Mouse (Mus musculus) cerebellum, adult 11-12 months (tissue): ENCODE results near the gene Ino80b.
"Not testable (repeated sequence)": the region's sequence is repeated elsewhere in the genome, so short reads cannot be mapped to it uniquely, and the experiment has no call there.

Experiments used
- DNase-seq: peaks from one replicate; pipeline ENCODE4 v3.0.0; 2022

Gene Ino80b

GRCm38 (mm10) chr6:83125331-83125730 is at the start of gene Ino80b:
TSS of gene Ino80b (minus strand) at chr6:83125431.
- no peak for DNase-seq

DNA sequence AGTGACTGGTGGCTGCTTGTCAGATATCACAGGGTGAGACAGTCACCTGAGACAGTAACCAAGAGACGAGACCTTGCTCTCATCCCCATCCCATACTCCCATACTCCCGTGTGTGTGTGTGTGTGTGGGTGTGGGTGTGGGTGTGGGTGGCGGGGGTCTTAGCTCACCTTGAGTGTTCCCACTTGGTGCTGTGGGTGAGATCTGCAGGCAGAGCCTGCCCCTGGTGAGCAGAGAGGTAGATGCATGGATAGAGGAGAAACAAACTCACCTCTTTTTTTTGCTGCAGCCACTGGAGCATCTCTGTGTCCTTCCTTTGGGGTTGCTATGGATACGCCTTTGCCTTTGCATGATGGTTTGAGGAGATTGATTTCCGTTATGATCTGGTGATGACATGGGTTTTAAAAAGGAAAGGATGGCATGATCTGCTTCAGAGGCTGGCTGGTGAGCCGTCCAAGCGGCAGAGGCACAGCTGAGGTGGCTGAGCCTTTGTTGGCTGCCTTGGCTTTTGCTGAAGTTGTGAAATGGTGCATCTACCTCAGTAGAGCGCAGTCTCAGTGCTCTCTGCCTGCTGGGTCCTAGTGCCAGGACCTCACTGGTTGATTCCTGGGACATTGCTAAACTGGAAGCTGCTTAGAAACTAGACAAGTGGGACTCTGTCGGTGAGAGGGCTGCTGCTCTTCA is 47.1 kb upstream of the Ino80b start:
- DNase-seq, result peak; percentile 57

GRCm38 (mm10) chr6:83171063-83171462 is 45.8 kb upstream of the Ino80b start:
- DNase-seq, result no peak

- no peak for DNase-seq
Observed at GRCm38 (mm10) chr6:83169872-83170271, 44.6 kb upstream of the Ino80b start.

- DNase-seq, result no peak
Observed at GRCm38 (mm10) chr6:83166243-83166630, 41.0 kb upstream of the Ino80b start.

DNA sequence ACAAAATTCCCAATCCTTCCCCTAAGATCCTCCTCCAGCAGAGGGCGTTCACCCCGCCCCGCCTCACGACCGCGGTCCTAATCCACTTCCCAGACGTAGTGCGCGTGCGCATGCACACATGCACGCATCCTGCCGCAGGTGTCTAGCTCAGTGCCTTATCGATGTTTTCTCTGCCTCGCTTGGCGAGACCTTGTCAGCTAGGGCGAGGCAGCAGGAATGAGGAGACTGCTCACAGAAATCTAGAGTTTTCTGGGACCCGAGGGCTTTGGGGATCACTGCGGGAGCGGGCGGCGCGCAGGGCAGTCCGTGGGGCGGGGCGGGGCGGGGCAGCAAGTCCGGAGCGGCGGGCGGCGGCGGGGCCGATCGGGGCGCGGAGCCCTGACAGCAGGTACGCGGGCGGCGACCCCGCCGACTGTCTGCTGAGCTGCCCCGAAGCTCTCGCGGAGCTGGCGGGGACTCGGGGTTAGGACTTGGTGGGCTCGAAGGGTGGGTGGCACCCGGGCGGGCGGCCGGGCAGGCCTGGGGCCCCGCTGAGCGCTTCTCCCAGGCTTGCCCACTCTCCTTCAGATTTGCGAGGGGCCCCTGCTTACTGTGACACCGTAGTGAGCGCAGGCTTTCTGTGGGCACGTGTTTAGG is 40.5 kb upstream of the Ino80b start, which contains the start of gene Dctn1:
Gene Dctn1 (plus strand): TSS at position 314 of the 636 bp plus-strand sequence.
- peak; percentile 94 for DNase-seq

DNA sequence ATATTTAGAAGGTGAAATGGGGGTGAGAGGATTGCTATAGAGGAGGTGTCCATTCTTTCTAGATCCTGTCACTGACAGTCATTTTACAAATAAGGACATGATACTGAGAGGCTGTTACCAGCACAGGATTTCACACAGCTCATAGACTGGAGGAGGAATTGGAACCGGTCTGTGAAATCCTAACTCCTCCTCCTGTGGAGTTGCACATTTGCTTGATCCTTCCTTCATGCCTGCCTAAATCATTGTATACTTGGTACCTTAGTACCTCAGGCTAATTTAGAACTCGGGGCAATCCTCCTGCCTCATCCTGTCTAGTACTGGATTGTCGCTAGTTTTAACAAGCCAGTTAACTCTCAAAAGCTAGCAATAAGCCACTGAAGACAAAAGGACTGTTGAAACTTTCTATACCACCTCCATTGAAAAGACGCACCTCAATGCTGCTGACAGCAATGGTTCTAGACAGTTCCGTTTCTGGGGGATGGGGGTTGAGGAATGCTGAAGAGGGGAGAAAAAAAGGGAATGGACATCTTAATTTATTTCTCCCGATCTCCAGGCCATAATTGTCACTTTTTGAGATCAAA is 39.9 kb upstream of the Ino80b start:
- no peak for DNase-seq

DNA sequence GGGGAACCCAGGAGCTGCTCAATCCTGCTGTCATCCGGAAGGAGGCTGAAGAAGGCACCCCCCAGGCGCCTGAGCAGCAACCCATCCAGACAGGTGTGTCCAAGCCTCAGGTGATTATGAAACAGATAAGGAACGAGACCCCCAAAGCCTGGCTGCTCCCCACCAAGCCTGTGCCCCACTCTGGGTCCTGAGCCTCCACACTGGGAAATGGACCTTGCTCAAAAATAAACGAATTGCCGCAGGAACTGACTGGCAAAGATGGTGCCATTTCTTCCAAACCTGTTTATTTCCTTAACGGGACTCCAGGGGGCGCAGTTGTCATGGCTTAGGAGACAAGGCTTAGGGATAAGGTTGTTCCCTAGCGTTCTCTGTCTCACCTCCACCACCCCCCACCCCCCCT is 37.5 kb upstream of the Ino80b start:
- peak; percentile 80 for DNase-seq

DNA sequence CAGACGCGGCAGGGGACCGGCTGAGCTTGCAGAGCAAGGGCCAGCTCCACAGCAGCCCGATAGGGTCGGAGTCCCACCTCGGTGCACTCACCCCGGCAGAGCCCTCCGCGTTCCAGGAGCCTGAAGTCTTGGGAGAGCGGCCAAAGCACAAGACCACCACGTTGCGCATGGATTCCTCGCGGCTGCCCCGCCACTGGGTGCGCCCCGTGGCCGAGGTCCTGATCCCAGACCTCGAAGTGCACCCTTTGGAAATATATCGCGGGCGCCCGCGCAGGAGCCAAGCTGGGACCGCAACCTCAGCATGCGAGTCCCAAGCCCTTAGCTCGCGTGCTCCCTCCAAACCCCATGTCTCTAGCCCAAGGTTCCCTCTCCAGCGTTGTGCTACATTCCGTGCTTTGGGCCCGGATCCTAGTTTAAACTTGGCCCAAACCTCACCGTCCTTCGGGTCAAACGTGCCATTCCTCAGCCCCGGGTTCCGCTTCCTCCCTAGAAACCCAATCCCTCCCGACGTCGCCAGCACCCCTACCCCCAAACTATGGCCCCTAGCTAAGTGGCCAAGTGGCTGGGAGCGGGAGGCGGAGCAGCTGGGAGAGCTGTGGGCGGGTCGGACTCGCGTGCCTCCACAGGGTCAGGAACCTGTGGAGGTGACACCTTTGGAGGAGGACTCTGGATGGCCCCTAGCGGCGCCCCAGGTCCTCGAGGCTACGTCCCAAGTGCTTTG is 36.9 kb upstream of the Ino80b start:
- DNase-seq, result peak; percentile 73

DNA sequence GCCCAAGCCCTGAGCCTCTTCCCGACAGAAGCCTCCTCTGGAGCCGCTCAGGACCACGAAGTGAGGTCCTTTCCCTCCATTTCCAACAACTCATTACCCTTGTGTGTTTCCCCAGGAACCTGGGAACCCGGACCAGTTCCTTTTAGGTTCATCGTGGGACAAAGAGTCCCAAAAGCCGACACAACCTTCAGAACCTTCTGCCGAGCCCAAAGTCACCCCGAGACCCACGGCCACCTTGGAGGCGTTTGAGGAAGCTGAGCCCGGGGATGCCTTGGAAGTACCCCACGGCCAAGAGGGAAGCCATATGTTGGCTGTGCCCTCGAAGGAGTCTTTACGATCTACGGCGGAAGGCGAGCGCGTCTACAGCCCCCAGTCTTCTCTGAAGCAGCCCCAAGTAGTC is 36.2 kb upstream of the Ino80b start:
- DNase-seq, result no peak

GRCm38 (mm10) chr6:83159456-83159855 is 34.2 kb upstream of the Ino80b start:
- not testable (repeated sequence) for DNase-seq

- peak; percentile 76 for DNase-seq
Observed at GRCm38 (mm10) chr6:83156259-83156684, 31.0 kb upstream of the Ino80b start, which contains the start of the genes Wdr54 and 1700003E16Rik. TSS of gene Wdr54 (minus strand) at chr6:83156397. TSS of gene 1700003E16Rik (plus strand) at chr6:83156404.

GRCm38 (mm10) chr6:83155552-83156238 is 30.5 kb upstream of the Ino80b start:
- peak; percentile 47 for DNase-seq

- no peak for DNase-seq
Observed at GRCm38 (mm10) chr6:83153485-83153884, 28.3 kb upstream of the Ino80b start.

DNA sequence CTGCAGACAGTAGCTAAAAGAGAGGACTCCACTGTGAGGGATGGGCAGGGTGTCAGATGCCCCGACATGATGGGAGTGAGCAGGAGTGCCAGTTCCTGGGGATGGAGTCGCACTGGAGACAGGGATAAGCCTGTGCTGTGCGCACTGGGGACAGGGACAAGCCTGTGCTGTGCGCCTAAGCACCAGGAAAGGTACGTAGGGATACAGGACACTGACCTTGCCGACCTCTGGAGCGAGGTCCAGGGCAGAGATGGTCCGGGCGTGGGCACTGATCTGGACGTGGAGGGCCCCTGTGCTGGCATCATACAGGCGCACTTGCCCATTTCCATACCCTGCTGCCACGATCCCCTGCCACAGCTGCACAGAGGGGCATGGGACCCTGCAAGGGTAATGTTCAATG is 27.8 kb upstream of the Ino80b start:
- DNase-seq, result no peak

DNA sequence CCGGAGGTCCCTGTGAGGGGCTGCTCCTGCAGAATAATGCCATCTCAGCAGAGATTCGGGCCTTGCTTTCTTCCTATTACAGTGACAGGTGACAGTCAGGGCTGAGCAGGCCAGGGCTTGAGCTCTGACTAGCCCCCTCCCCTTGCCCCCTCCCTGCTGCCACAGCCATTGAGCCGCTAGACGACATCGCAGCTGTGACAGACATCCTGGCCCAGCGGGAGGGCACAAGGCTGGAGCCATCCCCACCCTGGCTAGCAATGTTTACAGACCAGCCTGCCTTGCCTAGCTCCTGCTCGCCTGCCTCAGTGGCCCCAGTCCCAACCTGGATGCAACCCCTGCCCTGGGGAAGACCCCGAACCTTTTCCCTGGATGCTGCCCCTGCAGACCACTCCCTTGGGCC is 26.5 kb upstream of the Ino80b start:
- DNase-seq, result no peak

GRCm38 (mm10) chr6:83147280-83147679 is 22.0 kb upstream of the Ino80b start:
- DNase-seq, result no peak

DNA sequence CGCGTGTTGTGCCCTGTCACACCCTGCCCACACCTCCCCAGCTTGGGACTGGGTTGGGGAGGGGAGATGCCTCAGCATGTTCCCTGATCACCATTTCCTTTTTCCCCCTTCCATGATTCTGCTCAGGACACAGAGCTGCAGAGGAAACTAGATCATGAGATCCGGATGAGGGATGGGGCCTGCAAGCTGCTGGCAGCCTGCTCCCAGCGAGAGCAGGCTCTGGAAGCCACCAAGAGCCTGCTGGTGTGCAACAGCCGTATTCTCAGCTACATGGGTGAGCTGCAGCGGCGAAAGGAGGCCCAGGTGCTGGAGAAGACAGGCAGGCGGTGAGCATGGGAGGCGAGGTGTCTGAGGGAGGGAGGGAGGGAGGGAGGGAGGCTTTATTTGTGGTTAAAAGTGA is 20.6 kb upstream of the Ino80b start:
- no peak for DNase-seq

DNA sequence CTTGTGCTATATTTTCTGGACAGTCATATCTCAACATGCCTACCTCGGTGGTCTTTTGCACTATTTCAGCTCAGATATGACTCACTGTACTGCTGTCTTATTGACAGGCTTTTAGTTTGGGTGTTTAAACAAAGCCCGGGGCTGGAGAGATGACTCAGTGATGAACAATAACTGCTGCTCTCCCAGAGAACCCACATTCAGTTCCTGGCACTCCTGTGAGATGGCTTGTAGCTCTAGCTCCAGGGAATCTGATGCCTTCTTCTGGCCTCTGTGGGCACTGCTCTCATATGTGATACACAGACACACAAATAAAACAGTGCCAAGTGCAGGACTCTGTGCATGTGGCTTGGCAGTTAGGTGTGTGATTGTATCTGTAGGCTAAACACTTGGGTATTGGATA is 20.0 kb upstream of the Ino80b start:
- no peak for DNase-seq

GRCm38 (mm10) chr6:83142886-83143285 is 17.7 kb upstream of the Ino80b start:
- DNase-seq, result no peak

DNA sequence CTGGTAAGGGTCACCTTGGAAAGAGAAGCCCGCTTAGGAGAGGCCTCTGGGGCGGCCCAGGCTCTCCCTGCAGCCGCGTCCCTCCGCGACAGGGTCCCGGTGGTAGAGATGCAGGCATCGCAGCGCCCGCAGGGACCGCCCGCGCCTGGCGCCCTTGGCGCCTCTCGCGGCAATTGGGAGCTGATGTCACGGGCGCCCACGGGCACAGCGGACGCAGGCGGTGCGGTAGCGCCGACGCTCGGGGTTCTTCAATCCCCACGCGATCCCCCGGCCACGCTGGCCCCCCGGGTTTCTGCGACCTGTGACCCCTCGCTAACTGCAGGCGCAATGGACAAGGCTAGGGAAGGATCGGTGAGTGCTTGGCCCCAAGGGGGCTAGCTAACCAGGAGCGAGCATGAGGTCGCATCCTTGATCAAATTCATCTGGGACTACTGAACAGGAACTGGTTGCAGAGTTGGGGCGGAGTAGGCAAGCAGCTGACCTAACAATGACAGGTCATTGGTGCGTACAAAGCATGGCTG is 17.0 kb upstream of the Ino80b start:
- no peak for DNase-seq

DNA sequence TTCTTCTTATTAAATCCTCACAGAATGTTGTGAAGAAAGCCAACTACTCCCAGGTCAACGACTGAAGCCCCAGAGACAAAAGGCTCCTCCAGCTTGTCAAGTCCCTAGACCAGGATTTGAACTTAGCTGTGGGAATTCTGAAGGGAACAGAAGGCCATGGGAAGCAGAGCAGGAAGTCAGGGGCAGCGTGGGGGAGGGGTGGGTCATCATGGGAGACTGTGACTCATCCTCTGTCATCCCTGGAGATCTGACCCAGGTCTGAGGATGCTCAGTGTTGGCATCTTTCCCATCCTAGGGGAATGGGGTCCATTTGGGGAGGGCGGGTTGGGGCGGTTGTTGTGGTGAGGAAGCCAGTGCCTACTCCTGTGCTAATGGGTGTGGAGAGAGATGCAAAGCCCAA is 16.4 kb upstream of the Ino80b start:
- DNase-seq, result no peak

GRCm38 (mm10) chr6:83140044-83140443 is 14.8 kb upstream of the Ino80b start:
- no peak for DNase-seq
